Mouse (Mus musculus): ENCODE measurements around the gene Apbb1. TPM values are rescaled to one million over a fixed set of nuclear protein-coding genes. Genes with fewer than 3 reads are reported as not detected.

Gene Apbb1
- total RNA-seq, 1 experiment from 2014 or later: 15.0 TPM

DNA sequence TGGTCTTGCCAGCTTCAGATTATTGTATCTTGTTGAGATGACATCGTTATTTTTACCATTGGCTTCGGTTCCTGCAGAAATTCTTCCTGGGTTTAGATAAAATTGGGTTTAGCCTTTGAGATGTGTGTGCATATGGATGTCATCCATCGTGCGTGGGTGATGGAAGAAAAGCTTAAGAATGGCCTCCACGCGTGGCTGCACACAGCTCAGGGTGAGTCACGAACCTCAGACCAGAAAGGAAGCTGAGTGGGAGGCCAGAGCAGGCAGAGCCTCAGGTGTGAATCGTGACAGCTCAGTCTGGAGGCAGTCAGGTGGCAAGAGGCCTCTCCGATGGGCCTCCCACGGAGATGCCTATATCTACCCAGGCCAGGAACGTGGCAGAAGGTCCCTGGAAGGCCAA lies 62.1 kb downstream of the Apbb1 start:
- DNase-seq: no peak

DNA sequence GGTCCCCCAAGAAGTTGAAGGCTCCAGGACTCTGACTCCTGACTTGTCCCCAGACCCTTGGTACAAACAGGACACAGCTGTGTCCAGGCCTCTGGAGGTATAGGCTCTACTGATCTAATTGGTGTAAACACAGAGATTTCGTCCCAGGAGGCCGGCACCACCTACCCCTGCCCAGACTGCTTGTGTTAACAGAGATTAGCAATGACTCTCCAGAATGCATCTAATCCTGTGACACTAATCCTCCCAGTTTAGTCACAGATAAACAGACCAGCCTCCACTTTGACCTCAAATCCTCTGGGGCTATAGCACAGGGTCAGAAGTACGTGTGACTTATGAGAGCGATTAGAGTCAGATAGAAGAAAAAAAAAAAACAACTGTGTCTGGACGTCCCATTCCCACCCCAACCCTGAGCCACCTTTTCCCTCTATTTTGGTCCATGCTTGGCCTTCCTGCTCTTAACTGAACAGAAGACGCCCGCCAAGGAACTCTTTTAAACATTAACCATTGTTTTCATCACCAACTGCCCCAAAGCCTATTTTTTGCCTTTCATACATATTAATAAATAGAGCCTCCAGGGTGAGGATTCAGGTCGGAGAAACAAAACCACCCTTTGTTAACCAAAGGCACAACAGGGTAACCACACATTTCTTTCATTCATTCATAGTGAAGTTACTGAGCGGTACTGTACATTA lies 64.6 kb downstream of the Apbb1 start:
- DNase-seq: no peak

DNA sequence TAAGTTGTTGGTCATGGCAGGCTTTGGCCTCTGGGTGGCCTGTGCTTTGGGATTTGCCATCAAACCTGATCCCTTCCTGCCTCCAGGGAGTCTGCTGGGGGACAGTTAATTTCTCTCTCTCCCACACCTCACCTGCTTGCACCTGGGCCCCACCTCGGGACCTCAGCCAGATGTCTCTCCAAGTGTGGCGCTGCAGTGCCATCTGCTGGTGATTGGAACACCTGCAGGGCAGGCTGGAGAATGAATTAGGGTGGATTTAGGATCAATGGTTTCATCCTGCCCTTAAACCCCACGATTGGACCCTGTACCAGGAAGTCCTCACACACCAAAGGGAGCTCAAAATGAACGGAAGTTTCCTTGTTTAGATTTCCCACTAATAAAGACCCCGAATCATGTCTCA lies 66.3 kb downstream of the Apbb1 start:
- peak; percentile 66 for DNase-seq

DNA sequence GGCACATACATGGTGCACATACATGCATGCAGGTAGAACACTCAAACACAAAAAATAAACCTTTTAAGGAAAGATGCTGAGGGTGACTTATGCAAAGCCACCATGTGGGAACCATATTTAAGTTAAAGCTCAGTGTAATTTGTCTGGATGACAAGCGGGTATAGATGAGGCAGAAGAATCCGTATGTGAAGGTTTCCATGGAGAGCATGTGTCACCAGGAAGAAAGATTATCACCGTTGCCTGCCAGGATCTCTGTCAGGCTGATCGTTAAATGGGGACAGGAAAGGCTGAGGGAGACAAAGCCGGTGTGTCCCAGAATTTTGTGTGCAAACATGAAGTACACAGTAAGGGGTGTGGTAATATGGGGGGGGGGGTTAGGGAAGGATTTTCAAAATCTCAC lies 66.9 kb downstream of the Apbb1 start:
- no peak for DNase-seq

DNA sequence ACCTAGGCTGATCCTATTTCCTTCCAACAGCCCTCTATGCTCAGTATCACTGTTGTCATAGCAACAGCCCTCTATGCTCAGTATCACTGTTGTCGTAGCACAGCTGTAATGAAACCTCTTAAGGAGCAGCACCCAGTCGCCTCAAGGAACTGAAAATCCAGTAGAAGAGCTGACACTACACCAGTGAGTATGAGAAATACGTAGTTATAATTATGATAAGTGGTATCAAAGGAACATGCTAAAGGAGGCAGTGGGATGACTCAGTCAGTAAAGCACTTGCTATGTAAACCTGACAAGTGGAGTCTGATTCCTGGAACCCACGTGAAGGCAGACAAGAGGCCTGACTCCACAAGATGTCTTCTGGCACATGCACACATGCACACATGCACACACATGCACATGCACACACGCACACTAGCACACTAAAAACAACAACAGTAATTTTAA lies 67.6 kb downstream of the Apbb1 start:
- no peak for DNase-seq

DNA sequence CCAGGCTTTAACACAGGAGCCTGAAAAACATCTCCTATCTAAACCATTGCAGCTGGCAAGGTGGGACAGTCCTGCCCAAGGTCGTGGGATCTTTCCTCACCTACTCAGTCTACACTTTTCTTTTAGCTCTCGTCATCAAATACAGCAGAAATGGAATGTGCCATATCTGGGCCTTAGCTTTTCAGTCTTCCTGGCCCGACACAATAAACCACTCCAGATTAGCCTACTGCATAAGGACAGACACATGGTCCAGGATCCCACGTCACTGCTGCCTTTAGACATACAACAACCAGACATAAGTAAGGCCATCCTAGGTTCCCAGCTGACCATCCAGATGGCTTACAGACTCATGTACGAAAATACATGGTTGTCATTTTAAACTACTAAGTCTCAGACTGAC lies 71.3 kb downstream of the Apbb1 start:
- DNase-seq: no peak

Other genes with a start within 250 kb of the Apbb1 start
- gene Olfr690, start 247.5 kb downstream of the Apbb1 start, total RNA-seq (2021): not detected in 2 replicates
- gene Olfr691, start 239.4 kb downstream of the Apbb1 start, total RNA-seq (2021): not detected in 2 replicates
- not detected in 2 replicates for gene Olfr692, start 213.4 kb downstream of the Apbb1 start, total RNA-seq (2021)
- not detected in 2 replicates for gene Gm5901, start 206.6 kb downstream of the Apbb1 start, total RNA-seq (2021)
- gene Fam160a2, start 181.6 kb downstream of the Apbb1 start, total RNA-seq (2021): 33.2 and 33.3 TPM in 2 replicates
- not detected in 2 replicates for gene Cnga4, start 177.1 kb downstream of the Apbb1 start, total RNA-seq (2021)
- not detected in 2 replicates for gene Cckbr, start 155.9 kb downstream of the Apbb1 start, total RNA-seq (2021)
- 77.1 and 96.1 TPM in 2 replicates for gene Cavin3, start 99.4 kb downstream of the Apbb1 start, total RNA-seq (2021)
- gene Smpd1, start 27.3 kb downstream of the Apbb1 start, total RNA-seq (2021): 48.2 and 49.1 TPM in 2 replicates
- 0.21 and 22.0 TPM in 2 replicates for gene Hpx, start 18.5 kb upstream of the Apbb1 start, total RNA-seq (2021)
- 32.7 and 34.9 TPM in 2 replicates for gene Trim3, start 51.9 kb upstream of the Apbb1 start, total RNA-seq (2021)
- 125 and 142 TPM in 2 replicates for gene Timm10b, start 58.4 kb upstream of the Apbb1 start, total RNA-seq (2021)
- gene Arfip2, start 58.8 kb upstream of the Apbb1 start, total RNA-seq (2021): 58.1 and 66.3 TPM in 2 replicates
- gene Gm45799, start 58.9 kb upstream of the Apbb1 start, total RNA-seq (2021): 10.0 and 14.0 TPM in 2 replicates
- gene Dnhd1, start 69.2 kb upstream of the Apbb1 start, total RNA-seq (2021): 5.6 and 6.3 TPM in 2 replicates
- 150 and 158 TPM in 2 replicates for gene Ilk, start 154.9 kb upstream of the Apbb1 start, total RNA-seq (2021)
- gene Rrp8, start 155.7 kb upstream of the Apbb1 start, total RNA-seq (2021): 19.1 and 27.7 TPM in 2 replicates
- 198 and 204 TPM in 2 replicates for gene Taf10, start 162.7 kb upstream of the Apbb1 start, total RNA-seq (2021)
- 88.3 and 122 TPM in 2 replicates for gene Tpp1, start 170.6 kb upstream of the Apbb1 start, total RNA-seq (2021)
- gene Dchs1, start 206.0 kb upstream of the Apbb1 start, total RNA-seq (2021): 5.4 and 10.0 TPM in 2 replicates
- gene Mrpl17, start 229.4 kb upstream of the Apbb1 start, total RNA-seq (2021): 185 and 190 TPM in 2 replicates